Mouse (Mus musculus) heart, adult 2 months (tissue): Measurements from ENCODE around the gene Cpt1b.

Source experiments
- CTCF ChIP-seq: fragments of 200-600 bp; IDR thresholded peaks from 2 replicates; pipeline ENCODE4 v1.8.1; 2022; ENCODE audit warnings: antibody characterized with exemption, mild to moderate bottlenecking, moderate library complexity
- EP300 ChIP-seq: fragments of 200-500 bp; IDR thresholded peaks from 2 replicates; pipeline ENCODE4 v1.6.1; 2011; ENCODE audit warnings: low read depth, low read length, control low read depth; ENCODE audit not compliant: insufficient read depth

GRCm38 (mm10) chr15:89471476-89471875, 45.8 kb upstream of the Cpt1b start:
- TF ChIP-seq EP300, result no peak
- TF ChIP-seq CTCF, result no peak
